Mouse (Mus musculus): ENCODE results near the gene Agpat4.

DNA sequence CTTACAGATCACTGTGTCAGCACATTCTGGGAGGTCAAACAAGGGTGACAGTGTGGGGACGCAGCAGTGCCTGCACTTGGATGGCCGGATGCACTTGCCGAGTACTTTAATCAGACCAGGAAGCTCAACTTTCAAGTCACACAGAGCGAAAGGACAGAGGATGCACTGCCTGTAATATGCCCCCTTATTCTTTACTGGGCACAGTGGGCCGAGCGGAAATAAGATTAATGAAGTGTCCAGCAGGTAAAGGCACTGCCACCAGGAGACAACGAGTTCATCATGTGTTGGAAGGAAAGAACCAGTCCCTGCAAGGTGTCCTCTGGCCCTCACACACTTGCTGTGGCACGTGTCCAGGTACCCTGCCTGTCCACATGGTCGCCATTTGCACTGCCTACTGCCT lies 105.6 kb downstream of the Agpat4 start:
- TF ChIP-seq GATA1 (IDR thresholded peaks at IDR 0.05; ENCODE audit: borderline replicate concordance, low read length) (no peak), FLI1 (IDR thresholded peaks at IDR 0.05; ENCODE audit: low read length) (no peak)
